Mouse (Mus musculus): ENCODE data around the gene Bpifa2. TPM values are rescaled to one million over a fixed set of nuclear protein-coding genes. Genes with fewer than 3 reads are reported as not detected.
A peak's percentile ranks its signal among the peaks of the same experiment; 100 is the strongest.
"Not testable (repeated sequence)": the region's sequence is repeated elsewhere in the genome, so short reads cannot be mapped to it uniquely, and the experiment has no call there.

The Bpifa2 gene
- polyA plus RNA-seq, 1 experiment: not detected

GRCm38 (mm10) chr2:154004456-154004855 is 3.6 kb upstream of the Bpifa2 start:
- H3K27ac ChIP-seq (ENCODE audit: insufficient read depth, low read length): no peak overlapping the region
- TF ChIP-seq POLR2A (IDR thresholded peaks at IDR 0.05; ENCODE audit: borderline replicate concordance, insufficient read depth, low read length): no peak
- no peak for TF ChIP-seq CTCF (IDR thresholded peaks at IDR 0.05; ENCODE audit: borderline replicate concordance, insufficient read depth, low read depth, low read length)
- no peaks in the 10 kb centered on the region for H3K4me1 ChIP-seq (ENCODE audit: control insufficient read depth, insufficient read depth, low read length)
- no peak for DNase-seq
- no peaks in the 10 kb centered on the region for H3K27me3 ChIP-seq (ENCODE audit: control insufficient read depth, insufficient read depth, low read length)
- H3K4me3 ChIP-seq (replicated peaks; ENCODE audit: insufficient read depth, low read depth, low read length): no peak overlapping the region
- 13% methylated on average over 1 of the region's 1 CpGs for WGBS

DNA sequence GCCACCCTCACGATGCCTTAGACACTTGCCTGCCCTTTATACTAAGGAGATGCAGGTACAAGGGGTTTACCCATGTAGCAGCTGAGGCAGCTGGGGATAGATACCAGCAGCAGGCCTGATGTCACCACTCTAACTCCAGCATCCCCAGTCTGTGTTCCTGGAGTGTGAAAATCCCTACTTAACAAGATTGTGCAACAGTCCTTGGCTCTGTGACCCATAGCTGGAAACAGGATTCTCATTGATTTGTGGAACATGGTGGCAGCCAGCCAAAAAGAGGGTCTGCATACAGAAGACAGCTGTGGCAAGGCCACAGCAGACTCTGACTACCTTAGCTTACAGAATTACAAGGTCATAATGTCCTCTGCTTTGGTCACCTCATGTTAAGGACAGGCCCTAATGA is 3.0 kb upstream of the Bpifa2 start:
- no peak overlapping the region for H3K27ac ChIP-seq (ENCODE audit: insufficient read depth, low read length)
- WGBS: 90% methylated on average over 1 of the region's 1 CpGs
- no peak for DNase-seq
- no peak overlapping the region for H3K4me3 ChIP-seq (replicated peaks; ENCODE audit: insufficient read depth, low read depth, low read length)
- H3K27me3 ChIP-seq (ENCODE audit: control insufficient read depth, insufficient read depth, low read length): no peaks in the 10 kb centered on the region
- TF ChIP-seq CTCF (IDR thresholded peaks at IDR 0.05; ENCODE audit: borderline replicate concordance, insufficient read depth, low read depth, low read length) (no peak), POLR2A (IDR thresholded peaks at IDR 0.05; ENCODE audit: borderline replicate concordance, insufficient read depth, low read length) (no peak)
- H3K4me1 ChIP-seq (ENCODE audit: control insufficient read depth, insufficient read depth, low read length): no peaks in the 10 kb centered on the region

GRCm38 (mm10) chr2:154005734-154006133 is 2.3 kb upstream of the Bpifa2 start:
- 96% methylated on average over 4 of the region's 4 CpGs for WGBS
- H3K4me1 ChIP-seq (ENCODE audit: control insufficient read depth, insufficient read depth, low read length): no peaks in the 10 kb centered on the region
- TF ChIP-seq POLR2A (IDR thresholded peaks at IDR 0.05; ENCODE audit: borderline replicate concordance, insufficient read depth, low read length): no peak
- no peak for TF ChIP-seq CTCF (IDR thresholded peaks at IDR 0.05; ENCODE audit: borderline replicate concordance, insufficient read depth, low read depth, low read length)
- no peaks in the 10 kb centered on the region for H3K27me3 ChIP-seq (ENCODE audit: control insufficient read depth, insufficient read depth, low read length)
- no peak overlapping the region for H3K4me3 ChIP-seq (replicated peaks; ENCODE audit: insufficient read depth, low read depth, low read length)
- H3K27ac ChIP-seq (ENCODE audit: insufficient read depth, low read length): no peak overlapping the region
- DNase-seq: no peak

DNA sequence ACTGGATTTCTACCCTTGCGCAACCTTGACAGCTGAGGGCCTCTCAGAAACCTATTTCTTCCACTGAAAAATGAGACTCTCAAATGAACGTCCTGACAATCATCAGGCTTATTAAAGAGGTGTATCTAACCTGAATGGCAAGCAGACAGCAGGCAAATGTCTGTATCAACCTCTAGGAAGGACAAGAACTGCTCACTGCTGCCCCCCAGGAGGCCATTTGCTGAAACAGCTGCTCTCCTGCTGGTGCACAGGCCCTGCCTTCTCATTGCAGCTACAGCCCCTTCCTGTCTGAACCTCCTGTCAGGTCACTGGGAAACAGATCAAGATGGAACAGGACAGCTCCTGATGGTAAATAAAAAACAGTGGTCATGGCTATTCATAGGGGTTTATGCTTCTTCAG is 1.7 kb upstream of the Bpifa2 start:
- Histone ChIP-seq H3K4me1 (ENCODE audit: control insufficient read depth, insufficient read depth, low read length) (no peaks in the 10 kb centered on the region), H3K27me3 (ENCODE audit: control insufficient read depth, insufficient read depth, low read length) (no peaks in the 10 kb centered on the region), H3K27ac (ENCODE audit: insufficient read depth, low read length) (no peak overlapping the region), H3K4me3 (replicated peaks; ENCODE audit: insufficient read depth, low read depth, low read length) (no peak overlapping the region)
- 91% methylated on average over 2 of the region's 2 CpGs for WGBS
- DNase-seq: no peak
- TF ChIP-seq POLR2A (IDR thresholded peaks at IDR 0.05; ENCODE audit: borderline replicate concordance, insufficient read depth, low read length): no peak
- no peak for TF ChIP-seq CTCF (IDR thresholded peaks at IDR 0.05; ENCODE audit: borderline replicate concordance, insufficient read depth, low read depth, low read length)

GRCm38 (mm10) chr2:154007381-154007780 is 684 bp upstream of the Bpifa2 start:
- Histone ChIP-seq H3K27me3 (ENCODE audit: control insufficient read depth, insufficient read depth, low read length) (no peaks in the 10 kb centered on the region), H3K4me1 (ENCODE audit: control insufficient read depth, insufficient read depth, low read length) (no peaks in the 10 kb centered on the region), H3K27ac (ENCODE audit: insufficient read depth, low read length) (no peak overlapping the region), H3K4me3 (replicated peaks; ENCODE audit: insufficient read depth, low read depth, low read length) (no peak overlapping the region)
- no peak for DNase-seq
- TF ChIP-seq POLR2A (IDR thresholded peaks at IDR 0.05; ENCODE audit: borderline replicate concordance, insufficient read depth, low read length) (no peak), CTCF (IDR thresholded peaks at IDR 0.05; ENCODE audit: borderline replicate concordance, insufficient read depth, low read depth, low read length) (no peak)
- WGBS: 73% methylated on average over 1 of the region's 1 CpGs

DNA sequence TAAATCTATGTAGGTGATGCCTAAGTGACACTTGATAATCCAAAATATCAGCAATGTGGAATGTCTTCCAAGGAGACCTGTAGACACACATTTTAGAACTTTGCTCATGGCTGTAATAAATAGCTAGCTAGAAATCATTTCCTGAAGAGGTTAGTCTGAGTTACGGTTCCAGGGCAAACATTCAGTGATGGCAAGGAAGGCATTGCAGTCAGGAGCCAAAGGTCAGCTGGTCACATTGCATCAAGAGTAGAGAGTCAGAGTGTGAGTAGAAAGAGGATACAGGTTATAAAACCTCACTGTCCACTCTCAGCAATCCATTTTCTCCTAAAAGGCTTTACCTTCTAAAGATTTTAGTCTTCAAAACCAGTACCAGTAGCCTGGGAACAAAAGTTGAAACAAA is 9.9 kb downstream of the Bpifa2 start:
- no peak for DNase-seq
- no peak overlapping the region for H3K27ac ChIP-seq (ENCODE audit: insufficient read depth, low read length)
- whole genome bisulfite sequencing: 95% methylated on average over 1 of the region's 1 CpGs
- TF ChIP-seq CTCF (IDR thresholded peaks at IDR 0.05; ENCODE audit: borderline replicate concordance, insufficient read depth, low read depth, low read length) (no peak), POLR2A (IDR thresholded peaks at IDR 0.05; ENCODE audit: borderline replicate concordance, insufficient read depth, low read length) (no peak)
- no peak overlapping the region for H3K4me3 ChIP-seq (replicated peaks; ENCODE audit: insufficient read depth, low read depth, low read length)
- H3K27me3 ChIP-seq (ENCODE audit: control insufficient read depth, insufficient read depth, low read length): no peaks in the 10 kb centered on the region
- H3K4me1 ChIP-seq (ENCODE audit: control insufficient read depth, insufficient read depth, low read length): no peaks in the 10 kb centered on the region

GRCm38 (mm10) chr2:154024676-154025075 is 16.6 kb downstream of the Bpifa2 start:
- not testable (repeated sequence) for H3K4me3 ChIP-seq (replicated peaks; ENCODE audit: insufficient read depth, low read depth, low read length); H3K27me3 ChIP-seq (ENCODE audit: control insufficient read depth, insufficient read depth, low read length); H3K27ac ChIP-seq (ENCODE audit: insufficient read depth, low read length); H3K4me1 ChIP-seq (ENCODE audit: control insufficient read depth, insufficient read depth, low read length); DNase-seq
- 89% methylated on average over 4 of the region's 4 CpGs for WGBS

GRCm38 (mm10) chr2:154038932-154039331 is 30.9 kb downstream of the Bpifa2 start:
- H3K4me1 ChIP-seq (ENCODE audit: control insufficient read depth, insufficient read depth, low read length): no peaks in the 10 kb centered on the region
- TF ChIP-seq POLR2A (IDR thresholded peaks at IDR 0.05; ENCODE audit: borderline replicate concordance, insufficient read depth, low read length): no peak
- peak; percentile 82 for TF ChIP-seq CTCF (IDR thresholded peaks at IDR 0.05; ENCODE audit: borderline replicate concordance, insufficient read depth, low read depth, low read length)
- H3K27me3 ChIP-seq (ENCODE audit: control insufficient read depth, insufficient read depth, low read length): no peaks in the 10 kb centered on the region
- no peak overlapping the region for H3K27ac ChIP-seq (ENCODE audit: insufficient read depth, low read length)
- 45% methylated on average over 2 of the region's 2 CpGs for WGBS
- no peak overlapping the region for H3K4me3 ChIP-seq (replicated peaks; ENCODE audit: insufficient read depth, low read depth, low read length)
- DNase-seq: peak; percentile 34 to 66
